Mouse (Mus musculus) left cerebral cortex, adult 9 months (tissue): ENCODE measurements around the gene Cdk6.
"Not testable (repeated sequence)": the region's sequence is repeated elsewhere in the genome, so short reads cannot be mapped to it uniquely, and the experiment has no call there.

ENCODE experiments used
- DNase-seq, 2 experiments: peaks; one replicate each; pipeline ENCODE4 v3.0.0; 2022; ENCODE audit warnings: low spot score in 2 of 2

Cdk6 gene

DNA sequence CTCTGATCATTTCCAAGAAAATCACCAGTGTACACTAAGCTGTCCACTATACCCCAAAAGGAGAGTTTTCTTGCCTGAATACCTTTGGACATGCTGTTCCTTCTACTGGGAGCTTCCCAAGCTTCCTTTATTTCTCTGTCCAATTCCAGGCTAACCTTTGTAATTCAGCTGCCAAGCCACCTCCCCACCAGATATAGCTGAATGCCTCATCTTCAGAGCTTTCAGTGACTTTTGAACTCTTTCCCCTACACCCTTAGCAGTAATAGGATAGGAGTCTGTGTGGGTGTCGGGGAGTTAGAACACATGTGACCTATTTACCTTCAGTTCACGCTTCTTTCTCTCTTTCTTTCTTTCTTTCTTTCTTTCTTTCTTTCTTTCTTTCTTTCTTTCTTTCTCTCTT lies 34.9 kb downstream of the Cdk6 start:
- no peak for DNase-seq

DNA sequence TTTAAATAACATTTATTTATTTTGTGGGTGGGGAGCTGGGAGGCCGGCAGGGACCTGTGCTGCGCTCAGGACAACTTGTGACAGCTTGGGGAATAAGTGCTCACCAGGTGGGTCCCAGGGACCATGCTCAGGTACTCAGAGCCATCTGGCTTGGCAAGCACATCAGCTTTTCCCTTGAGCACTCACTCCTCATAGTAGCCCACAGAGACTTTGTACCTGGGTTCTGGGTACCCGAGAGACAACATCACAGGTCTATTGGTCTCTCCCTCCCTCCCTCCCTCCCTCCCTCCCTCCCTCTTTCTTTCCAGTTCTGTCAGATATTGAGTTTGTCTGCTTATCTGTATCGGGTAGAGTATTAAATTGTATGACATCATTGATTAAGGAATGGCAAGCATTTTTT lies 38.0 kb downstream of the Cdk6 start:
- DNase-seq: no peak

GRCm38 (mm10) chr5:3380692-3381233 lies 39.5 kb downstream of the Cdk6 start:
- DNase-seq: no peak

- no peak for DNase-seq
These were observed 40.5 kb downstream of the Cdk6 start for GRCm38 (mm10) chr5:3381795-3382194.

- no peak for DNase-seq
These were observed 41.2 kb downstream of the Cdk6 start for GRCm38 (mm10) chr5:3382343-3383040.

GRCm38 (mm10) chr5:3383547-3383946 lies 42.3 kb downstream of the Cdk6 start:
- DNase-seq: no peak

- DNase-seq: no peak
These were observed 43.8 kb downstream of the Cdk6 start for GRCm38 (mm10) chr5:3385078-3385477.

DNA sequence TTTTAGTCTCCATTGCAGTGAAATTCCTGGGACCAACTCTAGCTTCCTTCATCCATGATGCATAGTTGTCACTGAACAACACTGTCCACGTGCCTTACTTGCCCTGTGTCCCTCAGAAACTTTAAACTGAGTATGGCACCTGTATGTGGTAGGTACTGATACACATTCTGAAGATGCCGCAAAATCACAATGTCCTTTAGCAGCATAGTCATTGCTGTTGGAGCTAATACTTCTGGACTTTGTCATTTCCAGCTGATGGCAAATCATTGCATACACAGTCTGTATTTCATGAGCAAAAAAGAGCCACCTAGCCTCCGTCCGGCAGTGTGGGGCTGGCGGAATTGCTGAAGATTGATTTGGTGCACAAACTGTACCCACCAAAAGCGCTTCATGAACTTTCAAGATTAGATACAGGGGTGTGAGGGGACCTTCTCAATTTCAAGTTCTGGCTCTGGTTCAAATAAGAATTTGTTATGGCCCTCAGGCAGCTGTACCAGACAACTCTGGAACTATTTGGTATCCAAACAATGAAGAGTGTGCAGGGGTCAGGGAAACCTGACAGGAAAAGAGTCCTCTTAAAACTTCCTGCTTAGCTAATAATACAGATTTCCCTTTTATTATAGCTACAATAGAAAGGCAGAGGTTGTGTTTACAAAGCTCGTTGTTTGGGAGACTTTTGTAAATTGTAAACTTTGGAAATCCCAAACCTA lies 44.9 kb downstream of the Cdk6 start:
- DNase-seq: no peak

DNA sequence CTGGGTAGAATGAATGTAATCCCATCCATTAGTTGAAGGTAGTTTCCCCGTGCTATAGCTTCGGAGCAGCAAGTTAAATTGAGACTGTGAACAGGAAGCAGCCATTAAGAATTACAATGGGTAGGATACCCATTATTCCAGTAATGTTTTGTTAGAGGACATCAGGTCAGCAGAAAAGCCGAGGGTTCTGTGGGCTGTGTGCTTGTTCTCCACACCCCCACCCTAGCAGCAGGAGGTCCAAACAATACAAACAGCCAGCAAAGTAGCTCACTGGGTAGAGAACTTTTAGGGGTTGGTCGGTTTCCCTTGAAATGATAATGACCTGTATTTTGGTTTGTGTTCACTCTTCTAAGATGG lies 45.4 kb downstream of the Cdk6 start:
- DNase-seq: no peak

DNA sequence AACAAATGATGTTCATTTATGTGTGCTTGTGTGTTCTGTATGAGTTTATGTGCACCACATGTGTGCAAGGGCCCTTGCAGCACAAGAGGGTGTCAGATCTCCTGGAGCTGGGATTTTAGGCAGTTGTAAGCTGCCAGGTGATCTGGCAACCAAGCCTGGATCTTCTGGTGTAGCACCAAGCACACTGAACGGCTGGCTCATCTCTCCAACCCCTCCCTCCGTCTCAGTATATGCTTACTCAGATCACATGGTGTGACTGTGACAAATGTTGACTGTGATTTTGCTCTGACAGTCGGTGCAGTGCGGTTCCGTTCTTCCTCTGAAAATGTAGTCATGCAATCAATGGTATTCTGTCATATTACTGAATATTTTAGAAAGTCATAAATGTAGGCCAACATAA lies 45.9 kb downstream of the Cdk6 start:
- no peak for DNase-seq

GRCm38 (mm10) chr5:3392856-3393255 lies 51.6 kb downstream of the Cdk6 start:
- DNase-seq: no peak

DNA sequence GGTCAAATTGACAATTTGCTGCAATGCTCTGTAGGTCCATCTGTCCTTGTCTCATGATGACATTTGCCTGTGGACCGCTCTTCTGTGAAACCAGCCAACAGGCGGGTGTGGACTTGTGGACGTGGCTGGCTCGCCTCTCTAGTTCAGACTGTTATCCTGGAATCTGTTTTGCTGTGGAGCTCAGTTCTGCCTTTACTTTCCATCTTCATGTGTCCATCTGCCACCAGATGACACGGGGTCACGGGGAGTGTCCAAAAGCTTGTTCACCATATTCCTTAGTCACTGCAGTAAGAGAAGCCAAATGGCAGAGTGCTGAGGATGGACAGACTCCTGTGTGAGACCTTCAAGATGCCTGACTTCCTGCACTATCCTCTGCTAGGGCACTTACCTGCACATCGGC lies 52.9 kb downstream of the Cdk6 start:
- no peak for DNase-seq

- no peak for DNase-seq
These were observed 53.7 kb downstream of the Cdk6 start for GRCm38 (mm10) chr5:3395020-3395419.

- no peak for DNase-seq
These were observed 54.9 kb downstream of the Cdk6 start for GRCm38 (mm10) chr5:3396214-3396613.

DNA sequence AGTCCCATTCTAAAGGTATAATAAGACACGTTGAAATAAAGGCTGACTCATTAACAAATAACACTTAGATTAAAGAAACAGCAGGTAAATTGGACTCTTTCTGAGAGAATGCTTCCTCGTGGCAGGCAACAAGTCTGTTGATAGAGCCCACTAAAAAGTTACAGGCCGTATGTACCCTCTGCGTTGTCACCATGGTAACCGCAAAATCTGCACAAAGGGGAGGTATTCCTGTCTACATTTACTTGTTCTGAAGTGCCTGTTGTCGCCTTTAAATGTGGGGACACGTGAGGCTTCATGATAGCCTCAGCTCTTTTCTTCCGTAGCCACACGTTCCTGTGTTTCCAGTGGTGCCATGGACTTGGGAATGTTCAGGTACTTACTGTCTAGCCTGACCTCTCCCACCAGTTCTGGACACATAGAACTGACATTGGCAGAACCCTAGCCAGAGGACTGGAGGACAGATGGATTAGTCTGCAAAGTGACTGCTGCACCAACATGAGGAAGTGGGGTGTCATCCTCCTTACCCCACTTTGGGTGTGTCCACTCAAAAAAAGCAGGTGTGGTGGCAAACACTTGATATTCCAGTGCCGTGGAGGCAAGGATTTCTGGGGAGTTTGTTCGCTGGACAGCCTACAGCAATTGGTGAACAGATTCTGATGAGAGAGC lies 55.8 kb downstream of the Cdk6 start:
- DNase-seq: no peak

- DNase-seq: no peak
These were observed 58.7 kb downstream of the Cdk6 start for GRCm38 (mm10) chr5:3399784-3400494.

GRCm38 (mm10) chr5:3405102-3405501 lies 63.8 kb downstream of the Cdk6 start:
- no peak for DNase-seq

DNA sequence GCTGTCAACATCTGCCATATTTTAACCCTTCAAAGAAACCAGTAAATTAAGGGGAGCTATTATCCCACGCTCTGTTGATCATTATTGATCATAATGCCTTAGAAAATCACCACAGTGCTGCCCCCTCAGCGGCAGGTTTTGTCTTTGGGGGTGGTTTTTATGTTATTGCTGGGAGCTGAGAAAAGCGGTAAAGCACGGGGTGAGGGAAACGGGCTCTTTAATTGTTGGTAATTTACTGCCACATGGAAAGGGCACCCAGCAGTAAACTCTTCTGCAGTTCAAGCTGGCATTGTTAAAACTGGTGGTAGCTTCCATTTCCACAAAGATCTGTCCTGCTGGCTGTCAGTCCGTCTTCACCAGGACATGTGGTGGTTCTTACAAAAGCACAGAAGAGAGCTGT lies 64.2 kb downstream of the Cdk6 start:
- no peak for DNase-seq

DNA sequence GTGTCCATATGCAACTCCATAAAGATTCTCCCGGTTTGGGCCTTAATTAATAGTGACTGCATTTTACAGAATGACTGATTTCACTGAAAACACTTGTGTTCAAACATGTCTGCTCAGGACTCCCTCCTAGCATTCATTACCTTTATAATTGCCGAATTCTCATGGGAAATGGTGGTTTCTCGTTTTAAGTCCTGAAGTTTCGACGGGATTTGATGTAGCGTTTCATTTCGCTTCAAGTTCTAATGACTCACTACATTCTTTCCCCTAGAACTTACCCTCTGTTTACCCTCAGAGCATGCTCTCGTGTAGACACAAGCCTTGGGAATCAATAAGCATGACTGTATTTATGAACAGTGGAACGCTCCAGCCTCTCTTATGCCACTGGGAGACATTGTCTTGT lies 66.6 kb downstream of the Cdk6 start:
- no peak for DNase-seq

DNA sequence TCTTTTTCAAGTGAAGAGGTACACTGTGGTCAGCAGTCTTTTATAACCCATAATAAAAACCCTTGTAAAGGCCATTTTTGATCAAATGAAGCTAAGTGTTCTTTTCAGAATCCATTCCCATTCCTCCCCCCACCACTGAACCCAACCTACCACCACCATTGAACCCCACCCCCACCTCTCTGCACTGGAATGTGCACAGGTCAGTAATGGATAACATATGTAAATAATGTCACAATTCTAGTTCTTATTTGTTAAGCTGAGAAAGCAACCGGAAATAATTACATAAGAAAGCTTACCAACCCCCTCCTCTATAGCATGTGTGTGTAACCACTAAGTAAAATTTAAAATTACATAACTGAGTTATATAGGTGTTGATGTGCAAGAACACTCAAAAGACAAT lies 76.9 kb downstream of the Cdk6 start:
- not testable (repeated sequence) for DNase-seq

DNA sequence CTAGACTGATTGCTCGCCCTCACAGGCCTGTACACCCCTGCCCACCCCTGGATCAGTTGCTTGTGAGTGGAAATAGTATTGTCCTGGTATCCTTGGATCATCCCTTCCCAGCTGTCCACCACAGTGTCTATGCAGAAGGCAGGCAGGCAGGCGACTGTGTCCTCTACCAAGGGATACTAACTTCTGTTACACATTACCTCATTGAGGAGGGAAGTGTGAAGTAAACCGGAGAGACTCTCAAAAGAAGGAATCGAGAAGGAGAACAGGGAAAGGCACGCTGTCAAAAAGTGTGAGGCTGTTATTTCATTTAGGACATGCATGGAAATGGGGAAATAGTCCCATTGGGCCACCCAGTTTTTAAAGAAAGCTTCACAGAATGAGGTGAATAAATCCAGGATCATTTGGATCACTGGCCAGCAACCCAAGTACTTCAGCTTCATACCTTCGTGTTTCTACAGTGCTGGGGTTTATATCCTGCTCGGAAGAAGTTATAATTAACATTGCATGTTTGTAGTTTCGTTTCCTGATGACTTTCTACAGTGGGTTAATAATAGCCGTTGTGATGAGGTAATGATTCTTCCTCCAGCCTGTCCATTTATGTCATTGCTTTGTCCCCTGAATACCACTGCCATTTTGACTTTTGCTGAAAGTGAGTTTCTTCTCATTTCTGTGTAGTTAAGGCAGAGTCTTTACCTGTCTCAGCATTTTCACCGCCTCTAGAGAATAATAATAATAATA lies 79.0 kb downstream of the Cdk6 start:
- DNase-seq: no peak

DNA sequence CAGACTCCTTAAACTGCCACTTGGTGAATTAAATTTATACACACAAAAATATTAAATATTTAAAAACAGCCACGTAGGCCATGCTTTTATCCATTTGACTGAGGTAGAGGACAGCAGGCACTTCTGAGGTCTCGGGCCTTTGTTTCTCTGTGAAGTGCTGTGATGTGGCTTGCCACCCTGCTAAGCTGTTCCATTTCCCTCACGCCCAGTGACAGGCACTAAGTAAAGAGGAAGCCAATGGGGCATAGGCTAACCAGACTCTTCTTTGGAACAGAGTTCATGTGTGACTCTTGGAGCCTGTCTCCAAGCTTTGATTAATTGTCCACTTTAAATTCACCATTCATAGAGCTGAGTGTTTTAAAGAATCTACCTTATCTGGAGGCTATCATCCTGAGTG lies 79.5 kb downstream of the Cdk6 start:
- no peak for DNase-seq
